Mouse (Mus musculus) olfactory bulb, adult 2 months (tissue): ENCODE results near the gene Col4a3bp.

ENCODE experiments used
- CTCF ChIP-seq: fragments of 200-500 bp; IDR thresholded peaks from 2 replicates; pipeline ENCODE4 v1.5.1; 2012; ENCODE audit warnings: low read depth, mild to moderate bottlenecking, low read length, moderate library complexity; ENCODE audit not compliant: insufficient read depth
- POLR2A ChIP-seq: fragments of 200-500 bp; IDR thresholded peaks from 2 replicates; pipeline ENCODE4 v1.6.1; 2012; ENCODE audit warnings: mild to moderate bottlenecking, low read depth, low read length, moderate library complexity; ENCODE audit not compliant: insufficient read depth

DNA sequence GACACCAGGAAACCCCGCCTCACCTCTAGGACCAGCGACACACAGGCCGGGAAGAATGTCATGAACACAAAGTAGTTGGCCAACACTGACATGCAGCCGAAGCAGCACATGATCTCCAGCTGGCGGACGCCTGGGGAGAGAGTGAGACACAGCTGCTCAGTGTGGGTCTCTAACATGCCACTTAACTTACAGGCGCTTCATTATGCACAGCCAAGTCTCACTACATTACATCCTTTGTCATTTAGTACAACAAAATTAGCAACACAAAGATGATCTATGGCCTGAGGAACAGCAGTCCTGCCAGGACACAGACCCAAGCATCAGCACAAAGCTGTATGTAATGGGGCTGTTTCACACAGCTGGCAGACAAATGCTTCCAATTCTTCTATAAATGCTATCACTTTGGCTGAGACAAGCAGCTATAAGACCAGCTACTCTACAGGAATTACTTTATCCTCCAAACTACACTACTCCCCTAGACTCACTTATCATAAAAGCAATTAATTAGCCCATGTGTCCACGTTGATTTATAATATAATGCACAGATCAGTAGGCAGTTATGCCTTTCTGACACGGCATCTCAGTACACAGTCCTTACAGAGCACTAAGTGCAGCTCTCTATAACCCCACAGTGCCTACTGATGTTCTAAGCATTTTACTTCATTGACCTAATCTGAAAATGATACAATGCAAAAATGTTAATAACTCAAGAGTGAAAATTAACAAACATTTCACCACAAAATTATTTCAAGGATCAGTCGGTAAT is 117.9 kb downstream of the Col4a3bp start:
- TF ChIP-seq CTCF (no peak), POLR2A (no peak)
